Mouse (Mus musculus) neural tube, embryonic 15.5 days (tissue): ENCODE measurements around the gene Scgn. TPM values are rescaled to one million over a fixed set of nuclear protein-coding genes. Genes with fewer than 3 reads are reported as not detected.

Experiments used
- ATAC-seq: fragments of 200-750 bp; cut with Nextera tagmentation; 2 replicates; pipeline ENCODE4 v1.8.0; 2017; ENCODE audit warnings: mild to moderate bottlenecking, moderate TSS enrichment, moderate library complexity; ENCODE audit not compliant: low FRiP score
- H3K27ac ChIP-seq: fragments of 300-500 bp; sonication (generic); replicated peaks from 2 replicates; pipeline ENCODE4 v1.5.1; 2015; ENCODE audit warnings: mild to moderate bottlenecking, inconsistent platforms
- H3K27me3 ChIP-seq: fragments of 300-500 bp; sonication (generic); replicated peaks from 2 replicates; pipeline ENCODE4 v1.6.1; 2015; ENCODE audit warnings: inconsistent platforms
- H3K36me3 ChIP-seq: fragments of 300-500 bp; sonication (generic); 2 replicates; pipeline ENCODE4 v1.6.1; 2015; ENCODE audit warnings: inconsistent platforms
- H3K4me1 ChIP-seq: fragments of 300-500 bp; sonication (generic); 2 replicates; pipeline ENCODE4 v1.6.1; 2015; ENCODE audit warnings: inconsistent platforms
- H3K4me2 ChIP-seq: fragments of 300-500 bp; sonication (generic); 2 replicates; pipeline ENCODE4 v1.6.1; 2015; ENCODE audit warnings: inconsistent platforms, mild to moderate bottlenecking, moderate library complexity
- H3K4me3 ChIP-seq: fragments of 300-500 bp; sonication (generic); replicated peaks from 2 replicates; pipeline ENCODE4 v1.5.1; 2015; ENCODE audit warnings: mild to moderate bottlenecking, inconsistent platforms
- H3K9ac ChIP-seq: fragments of 300-500 bp; sonication (generic); replicated peaks from 2 replicates; pipeline ENCODE4 v1.6.1; 2015; ENCODE audit warnings: mild to moderate bottlenecking, inconsistent platforms
- H3K9me3 ChIP-seq: fragments of 300-500 bp; sonication (generic); replicated peaks from 2 replicates; pipeline ENCODE4 v1.6.1; 2016; ENCODE audit warnings: inconsistent platforms
- WGBS: fragments of 180-500 bp; shearing (Covaris S2); methylation state at CpG from one replicate; pipeline ENCODE4 v1.1.7; 2015; ENCODE audit warnings: mixed read lengths; 5-methylcytosine and 5-hydroxymethylcytosine counted together
- polyA plus RNA-seq: library from polyadenylated mRNA; unstranded; fragments of >200 nt; fragmentation: Nextera tagmentation; extraction: Ambion mirVana; gene quantifications from 2 replicates; pipeline ENCODE4 v1.2.1, GENCODE M21; 2015

Scgn gene
- 0.77 and 1.3 TPM in 2 replicates for polyA plus RNA-seq

DNA sequence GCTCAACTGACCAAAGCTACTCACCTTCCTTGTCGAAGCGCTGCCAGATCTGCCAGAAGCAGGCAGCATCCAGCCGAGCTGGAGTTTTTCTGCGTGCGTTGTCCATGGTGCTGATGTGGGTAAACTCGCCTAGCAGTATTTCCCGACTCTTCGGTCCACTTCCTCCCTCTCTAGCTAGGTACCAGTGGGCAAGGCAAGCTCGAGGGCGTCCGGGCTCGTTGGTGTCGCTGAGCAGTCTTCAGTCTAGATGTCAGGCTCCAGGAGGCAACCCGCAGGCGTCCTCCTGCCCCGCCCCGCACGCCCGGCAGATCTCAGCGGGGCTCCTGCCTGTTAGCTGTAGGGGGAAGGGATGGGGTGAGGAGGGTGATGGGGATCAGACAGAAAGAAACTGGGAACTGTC is at the start of gene Scgn:
Scgn (minus strand) TSS at position 287 of the 400 bp plus-strand sequence.
- no peak within 1 kb of the TSS for H3K27ac ChIP-seq
- peaks cover 14% of the 10 kb centered on the region for H3K27me3 ChIP-seq
- H3K36me3 ChIP-seq = no peaks in the 10 kb centered on the region
- H3K4me2 ChIP-seq = peak within 1 kb of the TSS; percentile 70
- peak within 1 kb of the TSS; percentile 23; the same call in 1 of the 2 replicates for H3K9ac ChIP-seq
- WGBS = under 1% methylated on average over 20 of the region's 20 CpGs
- H3K4me1 ChIP-seq = peaks cover 12% of the 10 kb centered on the region
- no peaks in the 10 kb centered on the region for H3K9me3 ChIP-seq
- peak; percentile 24; the same call in 1 of the 2 replicates for ATAC-seq
- H3K4me3 ChIP-seq = peak within 1 kb of the TSS; percentile 36

DNA sequence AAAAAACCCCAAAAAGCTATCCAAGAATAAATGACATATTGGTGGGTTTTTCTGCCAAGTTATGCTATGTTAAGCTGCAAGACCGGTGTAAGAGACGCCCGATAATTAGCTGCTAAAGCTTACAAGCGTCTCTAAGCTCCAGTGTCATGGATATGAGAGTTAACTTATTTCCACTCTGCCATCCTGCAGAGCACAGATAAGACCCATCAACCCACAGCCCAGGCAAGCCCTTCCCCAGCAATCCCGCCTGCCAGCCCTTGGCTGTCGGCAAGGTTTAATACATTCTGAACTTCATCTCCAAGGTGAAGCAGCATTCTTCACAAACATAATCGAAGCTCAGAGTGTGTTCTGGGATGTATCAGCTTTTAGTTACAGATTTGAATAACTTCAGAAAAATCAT is 49.2 kb upstream of the Scgn start:
- H3K27ac ChIP-seq = no peak overlapping the region
- peaks cover 27% of the 10 kb centered on the region; the same call in 1 of the 2 replicates for H3K36me3 ChIP-seq
- peaks cover 4% of the 10 kb centered on the region; the same call in 1 of the 2 replicates for H3K4me1 ChIP-seq
- no peaks in the 10 kb centered on the region for H3K9me3 ChIP-seq
- H3K9ac ChIP-seq = no peak overlapping the region
- WGBS = 88% methylated on average over 7 of the region's 7 CpGs
- H3K4me3 ChIP-seq = no peak overlapping the region
- ATAC-seq = no peak
- no peak overlapping the region for H3K4me2 ChIP-seq
- no peaks in the 10 kb centered on the region for H3K27me3 ChIP-seq

DNA sequence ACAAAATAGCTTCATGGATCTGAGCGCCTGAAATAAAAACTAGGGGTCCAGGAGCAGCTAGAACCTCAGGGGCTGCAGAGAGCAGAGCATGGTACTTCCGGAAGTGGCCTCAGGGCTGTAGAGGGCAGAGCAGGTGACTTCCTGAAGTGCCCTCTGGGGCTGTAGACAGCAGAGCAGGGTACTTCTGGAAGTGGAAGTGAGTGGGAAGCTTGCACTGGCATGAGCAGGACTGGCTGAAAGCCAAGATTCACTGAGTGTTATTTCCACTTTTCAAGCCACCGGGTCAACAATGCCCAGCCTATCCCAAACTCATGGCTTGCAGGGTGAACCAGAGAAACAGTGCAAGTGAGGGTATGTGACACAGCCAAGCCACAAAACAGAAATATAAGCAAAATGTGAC is 46.5 kb upstream of the Scgn start:
- no peaks in the 10 kb centered on the region for H3K9me3 ChIP-seq
- H3K4me1 ChIP-seq = no peaks in the 10 kb centered on the region
- H3K4me3 ChIP-seq = no peak overlapping the region
- H3K9ac ChIP-seq = no peak overlapping the region
- H3K27me3 ChIP-seq = no peaks in the 10 kb centered on the region
- no peak overlapping the region for H3K4me2 ChIP-seq
- WGBS = 80% methylated on average over 3 of the region's 3 CpGs
- ATAC-seq = no peak
- peaks cover 21% of the 10 kb centered on the region; the same call in 1 of the 2 replicates for H3K36me3 ChIP-seq
- H3K27ac ChIP-seq = no peak overlapping the region

DNA sequence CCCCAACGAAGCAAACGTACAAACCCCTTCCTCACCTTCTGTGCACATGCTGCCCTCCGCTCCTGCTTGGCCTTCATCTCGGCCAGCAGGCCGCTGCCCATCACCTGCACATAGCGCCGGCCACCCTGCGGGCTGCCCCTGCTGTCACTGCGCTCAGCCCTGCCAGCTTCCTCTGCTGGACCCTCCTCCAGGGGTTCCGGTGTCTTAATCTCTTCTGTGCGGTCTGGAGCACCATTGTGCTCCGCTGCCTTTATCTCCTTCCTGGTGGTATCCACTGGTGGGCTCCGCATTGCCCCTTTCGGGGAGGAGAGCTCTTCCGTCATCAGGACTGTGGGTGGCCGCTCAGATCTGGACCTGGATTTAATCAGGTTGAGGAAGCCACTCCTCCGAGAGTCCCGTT is 45.1 kb upstream of the Scgn start:
- WGBS = 92% methylated on average over 18 of the region's 18 CpGs
- peaks cover 15% of the 10 kb centered on the region; the same call in 1 of the 2 replicates for H3K36me3 ChIP-seq

DNA sequence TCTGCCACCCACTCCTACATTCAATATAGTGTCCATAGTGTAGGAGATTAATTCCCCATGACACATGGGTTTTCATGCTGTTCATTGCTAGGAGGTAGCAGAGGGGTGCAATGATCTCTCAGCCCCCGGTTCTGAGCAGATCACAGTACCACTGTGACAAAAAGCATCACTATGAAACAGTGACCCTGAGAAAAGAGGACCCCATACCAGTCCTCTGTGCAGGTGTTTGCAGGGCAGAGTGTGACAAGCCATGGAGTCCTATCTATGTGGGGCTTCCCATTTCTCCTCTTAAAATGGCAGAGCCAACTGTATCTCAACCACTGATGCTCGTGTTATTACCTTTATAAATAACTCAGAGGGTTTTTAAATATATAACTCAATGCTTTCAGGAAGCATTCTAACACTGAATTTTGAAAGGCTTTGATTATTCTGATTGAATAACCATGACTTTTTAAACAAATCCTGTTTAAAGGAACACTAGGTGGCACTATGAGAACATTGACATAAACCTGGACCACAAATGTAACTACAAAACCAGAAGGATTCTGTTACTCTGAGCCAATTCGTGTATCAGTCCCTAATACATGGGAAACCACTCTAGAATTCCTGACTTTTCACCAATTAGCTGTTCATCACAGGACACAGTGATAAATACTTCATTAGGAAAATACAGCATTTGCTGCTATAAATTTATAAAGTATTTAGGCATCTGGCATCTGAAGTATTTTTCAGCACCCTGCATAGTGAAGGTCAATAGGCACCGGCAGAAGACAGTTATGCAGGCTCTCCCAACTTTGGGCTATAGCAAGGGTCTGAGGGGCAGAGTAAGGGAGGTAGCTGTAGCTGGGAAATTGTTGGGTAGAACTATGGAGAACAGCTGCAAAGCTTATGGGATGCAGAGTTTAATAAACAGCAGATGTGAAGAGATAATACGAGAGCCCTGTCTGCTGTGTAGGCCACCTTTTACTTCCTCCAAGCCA is 36.5 kb upstream of the Scgn start:
- Histone ChIP-seq H3K27me3 (no peaks in the 10 kb centered on the region), H3K4me3 (no peak overlapping the region), H3K27ac (no peak overlapping the region), H3K9me3 (no peaks in the 10 kb centered on the region), H3K4me1 (no peaks in the 10 kb centered on the region), H3K9ac (no peak overlapping the region), H3K4me2 (no peak overlapping the region), H3K36me3 (no peaks in the 10 kb centered on the region)
- peak; percentile 69; the same call in 1 of the 2 replicates for ATAC-seq
- WGBS = 67% methylated on average over 5 of the region's 5 CpGs

More for the DNA sequence above, 45.1 kb upstream of the Scgn start:
- no peak overlapping the region for H3K27ac ChIP-seq
- H3K9ac ChIP-seq = no peak overlapping the region
- no peaks in the 10 kb centered on the region for H3K4me1 ChIP-seq
- no peaks in the 10 kb centered on the region for H3K27me3 ChIP-seq
- no peak overlapping the region for H3K4me3 ChIP-seq
- no peaks in the 10 kb centered on the region for H3K9me3 ChIP-seq
- no peak overlapping the region for H3K4me2 ChIP-seq
- ATAC-seq = no peak

DNA sequence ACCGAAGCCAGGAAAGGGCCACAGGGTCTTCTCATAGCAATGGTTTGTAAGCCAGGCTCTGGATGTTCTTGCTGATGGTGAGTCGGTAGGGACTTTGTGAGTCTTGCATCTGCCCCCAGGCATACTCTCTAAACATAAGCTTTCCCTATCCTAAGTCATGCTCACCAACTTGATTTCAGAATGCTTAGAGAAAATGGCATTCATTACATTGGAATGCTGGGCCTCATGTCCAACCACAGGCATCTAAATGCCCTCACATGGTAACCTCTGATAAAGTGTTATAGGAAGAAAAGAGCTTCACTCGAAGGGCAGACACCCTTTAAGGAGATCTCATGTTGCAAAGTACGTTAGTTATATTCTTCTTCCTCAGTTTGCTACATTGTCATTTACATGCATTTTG is 27.5 kb upstream of the Scgn start:
- 91% methylated on average over 4 of the region's 4 CpGs for whole genome bisulfite sequencing
- Histone ChIP-seq H3K27ac (no peak overlapping the region), H3K9me3 (no peaks in the 10 kb centered on the region)

DNA sequence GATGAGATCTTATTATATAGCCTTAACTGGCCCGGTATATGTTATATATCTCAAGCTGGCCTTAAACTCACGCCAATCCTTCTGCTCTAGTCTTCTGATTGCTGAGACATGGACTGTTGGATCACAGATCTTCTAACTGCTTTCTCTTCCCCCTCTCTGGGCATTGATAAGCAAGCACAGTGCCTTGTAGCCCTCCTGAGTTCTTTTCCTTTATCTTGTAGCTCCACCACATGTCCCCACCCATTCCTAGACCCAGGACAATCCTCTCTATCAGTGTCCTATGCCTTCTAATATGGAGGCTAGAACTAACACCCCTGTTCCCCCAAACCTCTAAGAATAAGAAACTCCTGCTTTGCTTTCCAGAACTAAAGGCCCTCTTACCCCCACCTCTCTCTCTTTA is 14.5 kb upstream of the Scgn start:
- Histone ChIP-seq H3K27ac (no peak overlapping the region), H3K4me1 (no peaks in the 10 kb centered on the region), H3K9me3 (no peaks in the 10 kb centered on the region), H3K9ac (no peak overlapping the region), H3K4me3 (no peak overlapping the region), H3K4me2 (no peak overlapping the region), H3K27me3 (no peaks in the 10 kb centered on the region), H3K36me3 (peaks cover 4% of the 10 kb centered on the region; the same call in 1 of the 2 replicates)
- 86% methylated on average over 2 of the region's 2 CpGs for WGBS
- ATAC-seq = no peak

More for the DNA sequence above, 27.5 kb upstream of the Scgn start:
- Histone ChIP-seq H3K4me3 (no peak overlapping the region), H3K4me2 (no peak overlapping the region), H3K27me3 (no peaks in the 10 kb centered on the region), H3K36me3 (no peaks in the 10 kb centered on the region), H3K9ac (no peak overlapping the region), H3K4me1 (no peaks in the 10 kb centered on the region)
- ATAC-seq = no peak

DNA sequence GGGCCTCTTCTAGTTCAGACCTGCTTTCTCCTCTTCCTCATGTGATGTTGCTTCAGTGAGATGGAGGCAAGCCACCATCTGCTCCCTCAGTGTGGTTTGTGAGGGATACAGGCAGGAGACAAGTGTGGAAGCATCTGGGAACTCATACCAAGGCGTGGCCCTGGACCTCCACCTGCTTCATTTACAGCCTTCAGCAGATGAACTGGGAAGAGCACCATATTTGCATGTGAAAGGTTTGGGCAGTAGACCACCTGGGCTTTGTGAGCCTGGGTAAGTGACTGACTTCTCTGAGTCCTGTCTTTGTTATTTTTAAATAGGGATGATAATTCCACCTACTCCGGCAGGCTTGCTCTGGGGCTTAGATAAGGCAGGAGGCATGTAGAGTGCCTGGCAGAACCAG is 10.8 kb upstream of the Scgn start:
- Histone ChIP-seq H3K4me2 (no peak overlapping the region), H3K4me1 (no peaks in the 10 kb centered on the region), H3K9ac (no peak overlapping the region), H3K36me3 (no peaks in the 10 kb centered on the region), H3K4me3 (no peak overlapping the region), H3K27ac (no peak overlapping the region), H3K27me3 (0 out of 2 replicates have a peak, but pooled peaks cover 4% of the 10 kb centered on the region), H3K9me3 (no peaks in the 10 kb centered on the region)
- 63% methylated on average over 2 of the region's 2 CpGs for WGBS
- no peak for ATAC-seq

DNA sequence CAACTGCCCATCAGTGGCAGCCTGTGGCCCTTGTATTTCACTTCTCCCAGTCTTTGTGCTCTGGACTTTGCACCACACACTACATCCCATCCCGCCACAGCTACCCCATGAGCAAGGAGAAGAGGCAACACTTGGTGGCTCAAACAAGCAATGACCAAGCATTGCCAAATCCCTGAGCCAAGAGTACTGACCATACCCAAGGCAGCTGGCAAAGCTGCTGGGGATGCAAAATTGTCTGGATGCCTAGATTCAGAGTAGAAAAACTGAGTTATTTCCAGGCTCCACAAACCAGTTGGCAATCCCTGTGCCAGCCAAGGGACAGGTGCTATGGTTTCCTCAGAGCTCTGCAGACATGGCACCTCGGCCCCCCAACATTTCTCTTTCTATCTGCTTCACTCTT is 10.1 kb upstream of the Scgn start:
- no peak overlapping the region for H3K27ac ChIP-seq

DNA sequence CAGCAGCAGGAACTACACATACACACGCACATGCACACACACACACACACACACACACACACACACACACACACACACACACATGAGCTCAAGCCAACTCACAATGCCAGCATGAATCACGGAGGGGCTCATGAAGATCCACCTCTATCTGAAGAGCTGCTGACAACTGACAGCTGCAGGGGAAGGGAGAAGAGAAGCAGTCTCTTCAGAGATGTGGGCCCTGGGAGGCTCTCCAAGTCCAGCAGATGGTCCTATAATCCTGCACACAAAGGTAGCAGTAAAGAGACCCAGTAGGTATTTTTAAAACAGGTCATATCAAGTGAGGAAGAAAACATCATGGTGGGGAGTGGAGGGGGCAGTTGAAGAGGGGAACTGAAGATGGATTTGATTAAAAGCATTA is 7.8 kb upstream of the Scgn start:
- ATAC-seq = no peak
- H3K4me2 ChIP-seq = no peak overlapping the region
- WGBS = 95% methylated on average over 2 of the region's 2 CpGs

More for the DNA sequence above, 10.1 kb upstream of the Scgn start:
- H3K36me3 ChIP-seq = no peaks in the 10 kb centered on the region
- ATAC-seq = no peak
- no peaks in the 10 kb centered on the region for H3K9me3 ChIP-seq
- no peak overlapping the region for H3K4me3 ChIP-seq
- H3K4me2 ChIP-seq = no peak overlapping the region
- 0 out of 2 replicates have a peak, but pooled peaks cover 4% of the 10 kb centered on the region for H3K27me3 ChIP-seq
- H3K4me1 ChIP-seq = no peaks in the 10 kb centered on the region
- 76% methylated on average over 2 of the region's 2 CpGs for WGBS
- no peak overlapping the region for H3K9ac ChIP-seq

DNA sequence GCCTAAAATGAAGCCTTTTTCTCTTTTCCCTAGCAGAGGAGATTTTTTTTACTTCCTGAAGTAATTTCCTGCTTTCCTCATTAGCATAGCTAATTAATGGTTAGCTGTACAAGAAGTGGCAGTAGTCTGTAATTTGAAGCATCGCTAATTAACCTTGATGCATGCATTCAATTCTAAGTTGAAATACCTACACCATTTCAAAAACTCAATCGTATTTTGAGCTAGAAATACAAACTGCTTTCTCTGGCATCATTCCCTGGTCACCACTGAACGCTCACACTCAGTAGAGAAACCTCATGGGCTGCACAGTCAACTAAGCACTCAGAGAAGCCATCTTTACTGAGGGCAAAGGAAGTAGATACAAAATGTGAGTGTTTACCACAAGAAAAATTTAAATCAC is 3.7 kb upstream of the Scgn start:
- Histone ChIP-seq H3K9me3 (no peaks in the 10 kb centered on the region), H3K9ac (no peak overlapping the region), H3K4me1 (peaks cover 12% of the 10 kb centered on the region), H3K4me3 (no peak overlapping the region), H3K27ac (no peak overlapping the region), H3K4me2 (no peak overlapping the region), H3K27me3 (peaks cover 17% of the 10 kb centered on the region), H3K36me3 (no peaks in the 10 kb centered on the region)
- ATAC-seq = no peak
- WGBS = 46% methylated on average over 3 of the region's 3 CpGs

More for the DNA sequence above, 7.8 kb upstream of the Scgn start:
- no peak overlapping the region for H3K4me3 ChIP-seq
- H3K9me3 ChIP-seq = no peaks in the 10 kb centered on the region
- no peaks in the 10 kb centered on the region for H3K36me3 ChIP-seq
- no peak overlapping the region for H3K27ac ChIP-seq
- no peak overlapping the region for H3K9ac ChIP-seq
- H3K27me3 ChIP-seq = 0 out of 2 replicates have a peak, but pooled peaks cover 4% of the 10 kb centered on the region
- no peaks in the 10 kb centered on the region for H3K4me1 ChIP-seq

DNA sequence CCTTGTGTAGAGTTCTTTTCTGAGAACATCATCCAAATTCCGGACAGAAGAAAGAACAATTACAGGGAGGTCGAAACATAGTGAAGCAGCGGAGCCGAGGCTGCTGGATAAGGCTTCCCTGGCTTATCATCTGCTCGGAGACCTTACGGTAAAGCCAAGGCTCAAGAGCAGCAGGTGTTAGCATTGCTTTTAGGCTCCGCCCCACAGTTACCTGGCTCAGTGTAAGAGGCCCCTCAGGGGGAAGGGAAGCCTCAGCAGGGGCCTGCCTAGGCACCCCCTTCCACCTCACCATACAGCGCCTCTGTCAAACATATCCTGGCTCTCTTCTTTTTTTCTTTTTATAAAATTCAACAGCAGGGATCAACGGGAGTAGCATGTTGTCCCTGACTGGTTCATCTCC is 3.0 kb upstream of the Scgn start:
- 20% methylated on average over 9 of the region's 9 CpGs for WGBS
- no peak for ATAC-seq
- peaks cover 17% of the 10 kb centered on the region for H3K27me3 ChIP-seq
- peaks cover 12% of the 10 kb centered on the region for H3K4me1 ChIP-seq
- no peak overlapping the region for H3K4me2 ChIP-seq
- no peak overlapping the region for H3K27ac ChIP-seq
- H3K4me3 ChIP-seq = no peak overlapping the region
- H3K9ac ChIP-seq = no peak overlapping the region
- no peaks in the 10 kb centered on the region for H3K36me3 ChIP-seq
- no peaks in the 10 kb centered on the region for H3K9me3 ChIP-seq
